Mouse (Mus musculus): Measurements from ENCODE around the gene Myl7.

DNA sequence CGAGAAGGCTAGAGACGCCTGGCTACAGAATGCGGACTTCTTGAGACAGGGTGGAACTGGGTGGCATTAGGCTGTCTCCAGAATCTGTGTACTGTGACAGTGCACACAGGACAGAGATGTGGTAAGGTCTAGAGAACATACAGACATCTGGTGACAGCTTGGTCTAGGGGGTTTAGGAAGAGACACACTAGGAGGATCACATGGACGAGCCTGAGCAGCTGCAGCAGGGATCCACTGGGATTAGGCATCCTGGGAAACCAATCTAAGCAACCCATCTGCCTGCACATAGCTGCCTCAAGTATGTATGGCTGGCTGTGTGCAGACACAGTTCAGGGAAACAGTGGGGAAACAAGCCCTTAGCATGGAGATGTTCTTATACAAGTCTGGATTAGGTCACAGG, 15.4 kb upstream of the Myl7 start:
- TF ChIP-seq CTCF (IDR thresholded peaks at IDR 0.05; ENCODE audit: insufficient read depth, low read length) (no peak), POLR2A (IDR thresholded peaks at IDR 0.05; ENCODE audit: borderline replicate concordance, extremely low read depth, low read depth, low read length) (no peak)

All from lung, adult 2 months (tissue).